Mouse (Mus musculus): ENCODE data around the gene Calm2.

Gene Calm2

DNA sequence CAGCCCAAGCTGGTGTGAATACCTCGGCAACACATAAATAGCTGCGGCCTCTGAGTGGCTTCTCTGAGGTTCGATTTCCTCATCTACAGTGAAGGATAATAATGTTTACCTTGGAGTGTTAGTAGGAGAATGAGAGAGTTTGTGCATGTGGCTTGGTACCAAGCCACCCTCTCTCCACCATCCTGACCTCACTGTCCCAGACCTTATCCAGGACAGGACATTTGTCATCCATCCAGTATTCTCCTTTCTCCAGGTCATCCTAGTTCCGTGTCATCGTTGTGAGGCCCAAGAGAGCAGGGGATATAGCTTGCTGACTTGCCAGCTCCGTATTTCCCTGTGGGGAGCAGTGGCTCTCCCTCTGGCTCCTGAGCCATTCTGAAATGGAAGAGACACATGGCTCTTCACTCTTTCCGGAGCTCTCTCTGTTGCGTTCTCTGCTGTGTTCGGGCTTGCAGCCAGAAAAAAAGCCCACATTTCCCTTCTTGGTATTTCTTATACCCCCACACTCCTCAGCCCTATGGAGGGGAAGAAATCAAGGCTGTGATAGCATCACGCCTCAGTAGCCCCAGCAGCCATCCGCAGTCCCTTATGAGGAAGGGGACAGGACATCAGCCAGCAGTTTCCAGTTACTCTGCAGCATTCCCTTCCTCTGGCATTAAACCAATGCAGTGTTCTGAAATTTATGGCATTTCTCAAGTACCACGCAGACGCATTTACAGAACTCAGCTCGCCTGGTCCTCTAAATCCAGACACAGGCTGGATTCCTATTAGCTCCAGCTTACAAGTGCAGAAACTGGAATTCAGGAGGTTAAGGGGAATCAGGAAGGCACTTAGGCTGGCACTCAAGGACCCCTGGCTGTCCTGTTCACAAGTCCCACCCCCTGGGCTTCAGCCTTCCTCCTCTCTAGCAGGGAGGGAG is 13.3 kb upstream of the Calm2 start:
- no peak for DNase-seq (ENCODE audit: low read depth, low spot score)

DNA sequence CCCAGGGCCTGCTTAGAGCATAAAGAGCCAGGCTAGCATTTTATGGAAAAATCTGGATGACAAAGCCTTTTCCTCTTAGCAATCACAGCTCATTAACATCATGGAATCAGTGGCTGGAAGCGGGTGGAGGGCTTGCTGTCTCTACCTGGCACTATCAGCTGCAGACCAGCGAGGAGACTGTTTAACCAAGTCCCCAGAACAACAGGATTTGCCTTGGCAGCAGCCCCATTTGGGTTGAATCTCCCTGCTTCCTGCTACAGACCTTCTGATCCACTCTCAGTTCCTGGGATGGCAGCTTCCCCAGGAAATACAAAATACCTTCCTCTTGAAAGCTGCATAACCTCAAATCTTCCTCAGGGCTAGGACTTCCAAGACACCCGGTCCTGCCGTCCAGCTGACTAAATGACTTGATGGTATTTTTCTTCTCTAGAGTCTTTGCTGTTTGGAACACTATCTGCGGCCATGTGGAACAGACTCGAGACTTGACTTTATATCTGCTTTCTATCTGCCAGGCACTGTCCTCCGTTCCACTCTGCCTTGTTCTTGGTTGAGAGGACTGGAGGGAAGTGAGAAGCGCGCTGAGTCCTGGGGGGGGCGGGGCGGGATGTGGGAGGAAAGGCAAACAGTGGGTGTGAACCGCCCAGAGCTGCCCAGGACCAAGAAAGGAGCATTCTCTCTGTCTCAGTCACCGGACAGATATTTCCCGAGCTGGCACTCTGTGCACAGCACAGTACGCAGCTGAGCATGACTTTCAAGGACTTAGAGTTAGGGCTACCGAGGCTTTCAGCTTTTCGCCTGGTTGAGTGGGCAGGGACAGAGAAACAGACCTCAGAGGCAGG is 12.4 kb upstream of the Calm2 start:
- no peak for DNase-seq (ENCODE audit: low read depth, low spot score)

DNA sequence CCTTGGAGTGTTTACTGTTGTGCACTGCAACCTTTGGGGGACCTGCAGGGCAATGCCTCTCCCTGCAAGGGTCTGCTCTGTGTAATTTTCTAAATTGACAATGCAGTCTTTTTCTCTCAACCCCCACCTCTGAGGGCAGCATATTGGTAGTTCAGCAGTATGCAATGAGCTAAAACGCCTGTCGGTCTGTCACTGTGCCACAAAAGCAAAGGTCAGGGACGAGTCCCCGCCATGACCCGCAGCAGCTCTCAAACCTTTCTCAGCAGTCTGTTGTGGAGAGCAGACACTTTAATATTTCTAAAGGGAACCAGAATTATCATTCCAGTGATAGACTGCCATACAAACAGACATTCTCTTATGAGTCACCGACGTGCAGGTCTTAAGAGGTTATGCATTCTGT is 11.2 kb upstream of the Calm2 start:
- DNase-seq (ENCODE audit: low read depth, low spot score), result no peak

DNA sequence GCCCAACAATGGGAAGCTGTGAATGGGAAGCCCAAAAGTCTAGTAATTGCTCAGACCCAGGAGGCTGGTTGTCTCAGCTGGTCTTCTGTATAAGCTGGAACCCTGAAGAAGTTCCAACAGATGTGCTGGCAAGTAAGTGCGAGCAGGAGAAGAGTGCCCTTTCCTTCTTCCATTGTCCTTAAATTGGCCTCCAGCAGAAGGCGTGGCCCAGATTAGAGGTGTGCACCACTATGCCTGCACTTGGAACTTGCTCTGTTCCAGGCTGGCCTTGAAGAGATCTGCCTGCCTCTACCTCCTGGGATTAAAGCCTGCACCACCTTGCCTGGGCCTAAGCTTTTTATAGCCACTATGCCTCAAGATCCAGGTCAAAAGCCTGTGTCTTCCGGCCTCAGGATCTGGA is 7.4 kb upstream of the Calm2 start:
- DNase-seq (ENCODE audit: low read depth, low spot score), result no peak

DNA sequence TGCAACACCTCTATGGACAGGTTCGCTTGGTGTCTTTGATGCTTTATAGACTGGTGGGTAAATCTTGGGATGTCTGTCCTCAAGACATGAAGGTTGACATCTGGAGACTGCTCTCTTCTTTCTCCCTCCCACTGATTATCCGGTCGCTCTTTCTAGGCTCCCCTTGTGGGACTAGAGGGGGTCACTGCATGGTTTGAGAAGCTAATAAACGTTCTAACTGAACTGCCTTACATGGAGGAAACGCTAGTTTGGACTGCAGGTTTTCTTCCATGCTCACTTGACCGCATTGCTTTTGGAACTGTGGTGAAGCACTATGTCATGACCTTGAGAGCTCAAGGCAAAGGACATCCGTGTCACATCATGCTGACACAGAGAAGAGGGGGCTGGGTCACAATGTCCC is 6.6 kb upstream of the Calm2 start:
- DNase-seq (ENCODE audit: low read depth, low spot score), result no peak

DNA sequence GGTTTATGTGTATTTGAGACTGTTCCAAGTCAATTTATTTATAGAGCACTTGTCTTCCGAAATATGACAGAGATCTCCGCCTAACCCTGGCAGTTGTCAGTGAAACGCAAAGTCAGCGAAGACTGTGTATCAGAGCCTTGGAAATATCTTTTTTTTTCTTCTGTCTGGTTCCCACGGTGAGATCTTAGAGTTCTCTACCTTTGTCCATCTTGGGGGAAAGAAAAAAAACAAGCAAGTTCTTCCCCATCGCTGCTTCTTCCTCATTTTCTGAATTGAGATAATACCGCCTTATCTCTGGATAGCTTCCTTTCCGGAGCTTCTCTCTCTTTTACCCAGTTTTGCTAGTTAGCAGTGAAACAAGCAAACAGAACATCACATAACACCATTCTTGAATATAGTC is 2.1 kb upstream of the Calm2 start:
- DNase-seq (ENCODE audit: low read depth, low spot score), result no peak

DNA sequence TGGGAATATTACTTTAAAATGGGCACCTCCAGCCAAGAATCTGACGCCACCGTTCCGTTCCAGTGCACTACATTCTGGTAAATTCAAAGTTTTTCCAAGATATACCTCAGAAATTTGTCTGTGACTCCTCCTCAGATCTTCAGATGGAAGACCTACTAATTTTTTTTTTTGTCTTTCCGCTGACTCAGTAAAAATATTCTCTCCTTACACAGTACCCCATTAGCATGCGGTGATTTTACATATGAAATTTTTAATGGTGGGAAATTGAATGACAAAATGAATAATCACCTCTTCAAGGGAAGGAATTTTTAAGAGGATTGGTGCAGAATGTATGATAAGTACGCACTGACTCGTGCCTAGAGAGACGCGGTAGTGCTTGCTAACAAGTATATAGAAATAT is 1.6 kb upstream of the Calm2 start:
- no peak for DNase-seq (ENCODE audit: low read depth, low spot score)

DNA sequence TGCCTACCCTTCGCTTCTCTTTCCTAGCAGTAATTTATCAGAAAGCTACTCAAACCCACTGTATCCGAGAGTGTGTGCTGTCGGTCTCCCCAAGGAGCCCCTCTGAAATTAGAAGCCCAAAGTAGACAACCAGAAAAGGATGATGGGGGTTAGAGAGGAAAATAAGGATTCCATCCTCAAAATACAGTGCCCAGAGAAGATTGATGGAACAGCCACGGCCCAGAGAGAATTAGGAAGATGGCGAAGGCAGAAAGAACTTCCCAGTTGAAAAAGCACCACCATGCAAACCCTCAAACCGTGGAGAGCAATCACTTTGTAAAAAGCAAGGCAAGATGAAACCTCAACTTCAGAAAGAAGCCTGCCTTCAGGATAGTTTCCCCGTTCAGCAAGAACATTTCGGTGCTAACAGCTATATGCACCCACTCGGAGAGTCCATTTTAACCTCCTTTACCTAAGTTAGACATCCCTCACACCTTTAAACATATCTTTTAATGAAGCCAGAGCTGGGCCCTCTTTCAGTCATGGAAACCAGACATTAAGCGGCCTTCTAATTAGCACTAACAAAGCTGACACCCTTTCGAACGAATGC is 971 bp upstream of the Calm2 start:
- DNase-seq (ENCODE audit: low read depth, low spot score), result no peak

DNA sequence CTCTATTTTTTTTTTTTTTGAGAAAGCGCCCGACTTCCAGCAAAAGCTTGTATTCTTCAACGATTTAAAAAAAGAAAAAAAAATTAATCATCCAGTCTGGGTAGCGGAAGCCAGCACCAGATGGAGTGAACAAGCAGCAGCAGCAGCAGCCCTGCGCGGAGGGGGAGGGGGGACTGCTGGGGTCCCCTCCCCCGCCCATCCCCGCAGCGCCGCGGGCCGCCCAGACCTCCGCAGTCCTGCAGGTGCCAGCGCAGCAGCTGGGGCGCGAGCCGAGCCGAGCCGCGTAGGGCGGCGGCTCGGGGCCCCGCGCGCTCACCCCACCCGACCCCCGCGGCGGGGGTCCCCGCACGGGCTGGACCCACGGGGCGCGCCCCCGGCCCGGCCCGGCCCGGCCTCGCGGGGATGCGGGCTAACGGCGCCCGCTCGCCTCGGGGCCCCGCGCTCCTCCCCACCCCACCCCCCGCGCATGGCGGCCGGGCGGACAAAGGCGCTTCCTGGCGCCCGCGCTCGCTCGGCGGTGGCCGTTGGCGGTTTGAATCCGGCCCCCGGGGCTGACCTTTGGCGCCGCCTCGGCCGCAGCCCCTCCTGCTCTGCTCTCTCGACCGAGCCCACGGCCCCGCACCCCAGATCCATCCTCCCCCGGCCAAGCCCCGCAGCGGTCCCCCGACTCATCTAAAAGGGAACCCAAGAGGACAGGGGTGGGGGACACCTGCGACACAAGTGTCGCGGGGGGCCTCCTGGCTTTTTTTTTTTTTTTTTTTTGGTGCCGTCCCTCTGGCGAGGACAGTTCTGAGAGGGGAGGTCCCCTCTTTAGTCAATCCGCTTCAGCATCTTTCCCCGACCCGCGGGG is 593 bp downstream of the Calm2 start:
- peak; percentile 70 for DNase-seq (ENCODE audit: low read depth, low spot score)

DNA sequence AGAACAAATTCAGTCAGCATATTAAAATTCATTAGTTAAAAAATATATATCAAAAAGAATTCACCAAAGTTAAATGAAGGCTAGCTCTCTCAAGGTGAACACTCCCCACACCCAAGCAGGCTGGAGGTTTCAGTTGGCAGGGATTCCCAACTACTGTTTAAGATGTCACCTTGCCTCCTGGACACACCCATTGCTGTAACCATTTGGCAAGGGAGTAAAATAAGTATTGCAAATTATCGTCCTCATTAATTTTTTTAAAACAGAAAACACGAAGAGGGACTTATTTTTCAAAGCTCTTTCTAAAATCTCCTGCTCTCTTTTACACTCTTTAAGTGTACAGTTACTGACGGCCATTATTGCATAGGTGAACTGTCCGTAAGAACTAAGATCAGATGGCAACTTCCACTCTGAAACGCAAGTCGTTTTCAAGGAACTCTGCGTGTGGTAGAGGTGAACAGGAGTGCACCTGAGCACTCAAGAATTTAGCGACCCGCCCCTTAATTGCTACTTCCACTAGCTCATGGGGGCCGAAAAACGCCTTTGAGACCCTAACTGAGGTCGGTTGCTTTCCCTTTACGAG is 1.3 kb downstream of the Calm2 start:
- DNase-seq (ENCODE audit: low read depth, low spot score), result no peak

DNA sequence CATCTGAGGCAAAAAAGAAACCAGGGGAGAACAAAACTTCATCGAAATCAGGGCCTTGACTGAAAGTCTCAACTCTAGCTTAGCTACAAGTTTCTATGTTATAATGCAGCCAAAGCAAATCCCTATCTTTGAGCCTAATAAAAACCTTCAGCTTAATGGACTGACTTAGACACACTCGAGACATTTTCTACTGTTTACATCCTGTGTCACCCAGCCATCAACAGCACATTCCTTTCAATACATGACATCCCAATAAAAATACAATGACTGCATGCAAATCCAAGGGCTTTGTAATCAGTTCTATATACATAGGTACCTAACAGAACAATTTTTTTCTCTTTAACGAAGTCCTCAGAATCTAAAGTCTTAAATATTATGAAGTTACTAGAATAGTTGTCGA is 2.0 kb downstream of the Calm2 start:
- no peak for DNase-seq (ENCODE audit: low read depth, low spot score)

DNA sequence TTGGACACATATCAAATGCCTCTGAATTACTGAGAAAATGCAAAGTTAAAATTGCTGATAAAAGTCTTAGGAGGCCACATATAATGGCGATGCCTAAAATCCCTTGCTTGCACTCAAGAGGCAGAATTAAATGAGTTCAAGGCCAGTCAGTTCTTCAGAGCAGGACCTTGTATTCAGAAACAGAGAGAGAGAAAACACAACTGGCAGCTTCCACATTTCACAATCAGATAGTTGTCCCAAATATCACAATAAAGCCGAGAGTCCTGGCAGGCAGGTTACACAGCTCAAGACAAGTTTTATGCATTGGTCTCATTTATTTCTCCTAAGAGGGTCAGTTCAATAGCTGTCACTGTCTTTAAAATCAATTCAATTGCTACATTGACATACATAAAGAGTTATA is 5.2 kb downstream of the Calm2 start:
- no peak for DNase-seq (ENCODE audit: low read depth, low spot score)

DNA sequence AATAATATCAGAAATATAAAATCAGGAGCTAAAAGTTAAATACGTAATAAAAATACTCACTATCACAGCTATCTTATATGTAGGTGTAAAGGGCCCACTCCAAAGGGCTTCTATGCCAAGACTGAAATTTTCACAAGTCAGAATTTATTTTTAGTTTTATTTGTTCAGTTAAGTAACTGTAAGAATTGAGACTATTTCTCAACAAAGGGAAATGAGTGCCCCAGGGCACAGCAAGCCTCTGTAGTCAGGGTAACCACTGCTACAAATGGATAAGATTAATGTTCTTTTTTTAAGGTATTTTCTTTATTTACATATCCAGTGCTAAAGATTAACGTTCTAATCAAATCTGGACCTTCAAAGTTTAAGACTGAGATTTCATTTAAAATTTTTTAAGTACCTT is 7.3 kb downstream of the Calm2 start:
- no peak for DNase-seq (ENCODE audit: low read depth, low spot score)

DNA sequence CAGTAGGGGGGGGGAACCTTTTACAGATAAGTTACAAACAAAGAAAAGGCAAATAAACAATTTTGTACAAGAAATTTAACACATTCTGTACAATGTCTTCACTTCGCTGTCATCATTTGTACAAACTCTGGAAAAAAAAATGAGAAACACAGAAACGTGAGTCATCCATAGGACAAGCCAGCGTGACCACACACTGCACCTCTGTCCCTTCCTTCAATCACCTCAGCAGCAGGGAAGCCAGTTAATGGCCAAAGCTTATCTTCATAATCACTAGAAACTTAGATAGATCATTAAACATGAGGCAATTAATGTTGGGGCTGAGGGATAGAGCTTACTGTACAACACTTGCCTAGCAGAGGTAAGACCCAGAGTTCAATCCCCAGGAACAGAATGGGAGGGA is 12.8 kb downstream of the Calm2 start:
- DNase-seq (ENCODE audit: low read depth, low spot score), result no peak

DNA sequence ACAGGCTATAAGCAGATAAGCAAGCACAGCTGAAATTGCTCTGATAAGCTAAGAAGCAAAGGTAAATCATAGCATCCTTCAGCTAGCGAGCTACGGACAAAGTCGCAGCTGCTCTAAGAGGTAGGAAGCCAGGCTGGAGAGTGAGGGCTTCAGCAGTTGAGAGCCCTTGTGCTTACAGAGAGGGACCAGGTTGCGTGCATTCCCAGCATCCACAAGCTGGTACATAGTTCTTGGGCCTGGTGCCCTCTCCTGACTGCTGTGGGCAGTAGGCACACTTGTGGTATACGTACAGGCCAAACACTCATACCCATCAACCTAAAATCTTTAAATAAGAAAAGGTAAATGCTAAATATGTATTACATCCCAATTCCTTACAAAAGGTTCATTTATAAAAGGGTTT is 14.0 kb downstream of the Calm2 start:
- DNase-seq (ENCODE audit: low read depth, low spot score), result no peak

DNA sequence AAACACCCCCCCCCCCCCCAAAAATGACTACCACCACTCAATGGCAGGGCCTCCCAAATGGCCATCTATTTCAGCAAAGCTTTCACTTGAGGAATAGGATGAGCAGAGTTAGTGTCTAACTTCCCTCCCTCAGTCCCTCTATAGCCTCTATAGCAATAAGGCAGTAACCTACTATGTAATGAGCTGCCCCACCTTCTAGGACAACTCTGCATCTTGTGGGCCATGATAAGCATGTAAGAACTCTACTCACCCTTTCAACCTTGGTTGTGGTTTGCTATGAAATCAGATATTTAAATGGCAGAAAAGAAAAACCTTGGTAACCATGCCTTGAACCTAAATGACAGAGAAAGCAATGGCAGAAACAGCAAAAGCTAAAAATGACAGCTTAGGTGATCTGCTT is 14.4 kb downstream of the Calm2 start:
- no peak for DNase-seq (ENCODE audit: low read depth, low spot score)

DNA sequence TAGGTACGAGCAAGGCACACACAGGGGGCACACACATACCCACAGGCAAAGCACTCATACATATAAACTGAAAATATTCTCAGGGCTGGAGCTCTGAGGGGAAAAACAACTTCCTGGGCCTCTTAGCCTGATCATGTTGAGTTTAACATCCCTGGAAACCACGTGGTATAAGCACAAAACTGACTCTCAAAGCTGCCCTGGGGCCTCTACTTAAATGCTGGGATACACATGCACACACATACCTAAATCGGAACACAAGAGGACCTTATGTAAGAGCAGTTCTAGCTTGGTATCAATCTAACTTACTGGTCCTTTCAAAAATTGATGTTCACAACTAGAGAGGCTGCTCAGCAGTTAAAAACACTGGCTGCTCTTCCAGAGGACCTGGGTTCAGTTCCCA is 17.3 kb downstream of the Calm2 start:
- no peak for DNase-seq (ENCODE audit: low read depth, low spot score)

DNA sequence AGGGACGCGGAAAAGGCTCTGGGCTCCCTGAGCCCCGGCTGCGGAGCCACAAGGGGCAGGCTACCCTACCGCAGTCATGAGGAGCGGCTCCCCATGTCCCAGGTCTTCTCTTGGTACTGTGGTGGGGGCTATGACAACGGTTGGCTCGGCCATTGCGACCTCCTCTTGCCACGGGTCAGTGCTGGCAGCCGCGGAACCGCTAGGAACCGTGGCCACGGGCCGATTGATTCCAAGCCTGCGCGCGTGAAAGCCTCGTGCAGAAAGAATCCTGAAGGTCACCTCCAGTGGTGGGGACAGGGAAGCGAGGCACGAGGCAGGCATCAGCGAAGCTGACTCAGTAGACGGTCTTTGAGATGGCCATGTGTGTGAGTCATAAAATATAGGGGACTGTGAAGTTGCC is 19.2 kb downstream of the Calm2 start, which contains the start of gene Stpg4:
Stpg4 (minus strand) TSS at position 231 of the 400 bp plus-strand sequence.
- DNase-seq (ENCODE audit: low read depth, low spot score), result no peak

DNA sequence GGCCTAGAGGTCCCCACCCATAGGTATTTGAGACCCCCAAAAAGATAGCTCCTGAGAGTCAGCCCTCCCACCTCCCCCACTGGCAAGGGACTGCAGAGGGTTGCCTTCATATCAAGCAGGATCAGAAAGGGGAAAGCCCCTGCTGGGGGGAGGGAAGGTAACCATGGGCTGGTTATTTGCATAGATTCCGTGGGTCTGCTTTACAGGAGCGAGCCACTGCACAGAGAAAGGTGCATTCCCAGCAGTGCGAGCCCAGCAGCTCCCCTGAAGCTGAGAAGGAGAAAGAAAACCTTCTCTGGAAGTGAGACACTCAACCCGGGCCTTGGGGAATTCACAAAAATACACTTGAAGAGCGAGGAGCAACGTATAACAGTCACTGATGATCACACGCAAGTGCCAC is 28.7 kb downstream of the Calm2 start:
- no peak for DNase-seq (ENCODE audit: low read depth, low spot score)

DNA sequence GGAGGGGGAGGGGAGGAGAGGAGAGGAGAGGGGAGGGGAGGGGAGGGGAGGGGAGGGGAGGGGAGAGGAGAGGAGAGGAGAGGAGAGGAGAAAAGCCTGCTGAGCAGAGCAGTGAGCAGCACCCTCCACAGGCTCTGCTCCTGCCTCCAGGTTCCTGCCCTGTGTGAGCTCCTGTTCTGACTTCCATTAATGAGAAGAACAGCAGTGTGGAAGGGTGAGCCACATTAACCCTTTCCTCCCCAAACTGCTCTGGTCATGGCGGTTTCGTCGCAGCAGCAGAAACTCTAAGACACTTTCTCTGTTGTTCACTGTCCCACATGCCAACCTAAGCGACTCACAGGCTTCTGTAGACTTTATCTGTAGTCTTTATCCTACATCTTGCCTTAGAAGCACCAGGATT is 40.1 kb downstream of the Calm2 start:
- no peak for DNase-seq (ENCODE audit: low read depth, low spot score)

DNA sequence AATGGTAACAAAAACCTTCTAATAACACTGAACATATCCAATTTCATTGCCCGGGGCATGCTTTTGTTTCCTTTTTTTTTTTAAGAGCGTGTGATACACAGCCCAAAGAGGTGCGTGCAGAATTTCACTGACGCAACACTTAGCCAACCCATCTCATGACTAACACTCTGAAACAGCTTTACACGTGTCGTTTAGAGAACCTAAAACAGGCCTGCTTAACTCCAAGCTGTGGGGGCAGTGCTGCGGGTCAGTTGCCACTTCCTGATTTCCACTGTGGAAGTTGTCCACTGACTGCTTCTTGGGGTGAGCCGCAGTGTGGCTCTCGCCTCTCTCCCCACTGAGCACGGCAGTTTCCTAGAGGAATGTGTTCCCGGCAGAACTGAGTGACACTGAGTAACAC is 41.2 kb downstream of the Calm2 start:
- no peak for DNase-seq (ENCODE audit: low read depth, low spot score)
